Mouse (Mus musculus) myocyte (in vitro differentiated cells): ENCODE measurements at regions not wholly inside any gene's neighbourhood (a gene's known extent, or its start where the extent isn't known, plus 50 kb on each side); places are given as distances from the start of the nearest gene placed in this dataset.

ENCODE experiments used
- H3K27me3 ChIP-seq: one replicate; pipeline ENCODE4 v1.6.1; 2011; ENCODE audit not compliant: control insufficient read depth, insufficient read depth, insufficient read length
- H3K36me3 ChIP-seq: one replicate; pipeline ENCODE4 v1.6.1; 2011; ENCODE audit not compliant: control insufficient read depth, insufficient read depth
- H3K4me2 ChIP-seq: one replicate; pipeline ENCODE4 v1.6.1; 2011; ENCODE audit warnings: low read depth, control low read depth
- H3K4me3 ChIP-seq: one replicate; pipeline ENCODE4 v1.5.1; 2011; ENCODE audit warnings: mild to moderate bottlenecking, control low read depth, moderate library complexity
- H3K79me2 ChIP-seq: one replicate; pipeline ENCODE4 v1.6.1; 2011; ENCODE audit not compliant: control insufficient read depth, insufficient read depth
- H3ac ChIP-seq: one replicate; pipeline ENCODE4 v1.6.1; 2011; ENCODE audit not compliant: control insufficient read depth, insufficient read length
- CEBPB ChIP-seq: IDR thresholded peaks from 2 replicates; pipeline ENCODE4 v1.6.1; 2011; ENCODE audit warnings: mild to moderate bottlenecking, moderate library complexity; ENCODE audit not compliant: poor library complexity, insufficient read depth, severe bottlenecking
- E2F4 ChIP-seq: IDR thresholded peaks from one replicate; pipeline ENCODE4 v1.6.1; 2011; ENCODE audit warnings: mild to moderate bottlenecking, control low read depth, moderate library complexity; ENCODE audit not compliant: insufficient read depth
- MAX ChIP-seq: IDR thresholded peaks from one replicate; pipeline ENCODE4 v1.6.1; 2011; ENCODE audit warnings: low read depth, mild to moderate bottlenecking, control low read depth
- MYOD1 ChIP-seq, 3 experiments: IDR thresholded peaks; one replicate each; pipeline ENCODE4 v1.6.1; 2011; ENCODE audit warnings: control low read depth in 2 of 3, low read depth in 2 of 3, mild to moderate bottlenecking in 2 of 3, moderate library complexity in 1 of 3; ENCODE audit not compliant: insufficient read length in 2 of 3, control insufficient read depth in 1 of 3
- MYOG ChIP-seq, 3 experiments: IDR thresholded peaks; one replicate each; pipeline ENCODE4 v1.6.1; 2011; ENCODE audit warnings: control low read depth in 2 of 3, low read depth in 2 of 3, mild to moderate bottlenecking in 2 of 3; ENCODE audit not compliant: insufficient read length in 2 of 3, control insufficient read depth in 1 of 3, insufficient read depth in 1 of 3
- POLR2A ChIP-seq: IDR thresholded peaks from one replicate; pipeline ENCODE4 v1.6.1; 2011; ENCODE audit warnings: low read depth, mild to moderate bottlenecking, control low read depth, moderate library complexity; ENCODE audit not compliant: insufficient read length
- POLR2AphosphoS2 ChIP-seq: IDR thresholded peaks from one replicate; pipeline ENCODE4 v1.6.1; 2011; ENCODE audit warnings: low read depth, control low read depth; ENCODE audit not compliant: insufficient read length
- REST ChIP-seq: IDR thresholded peaks from one replicate; pipeline ENCODE4 v1.6.1; 2011; ENCODE audit warnings: mild to moderate bottlenecking, control low read depth, moderate library complexity; ENCODE audit not compliant: insufficient read depth, insufficient read length
- SRF ChIP-seq: IDR thresholded peaks from one replicate; pipeline ENCODE4 v1.6.1; 2011; ENCODE audit warnings: low read depth; ENCODE audit not compliant: control insufficient read depth, insufficient read length
- TCF12 ChIP-seq: IDR thresholded peaks from one replicate; pipeline ENCODE4 v1.6.1; 2011; ENCODE audit warnings: mild to moderate bottlenecking, control low read depth; ENCODE audit not compliant: poor library complexity, insufficient read depth, severe bottlenecking
- TCF3 ChIP-seq: IDR thresholded peaks from one replicate; pipeline ENCODE4 v1.6.1; 2011; ENCODE audit warnings: low read depth, control low read depth; ENCODE audit not compliant: insufficient read length
- USF1 ChIP-seq: IDR thresholded peaks from one replicate; pipeline ENCODE4 v1.6.1; 2011; ENCODE audit warnings: low read depth, mild to moderate bottlenecking, control low read depth, moderate library complexity

- H3K4me2 ChIP-seq, result no peak overlapping the region
- no peak for TF ChIP-seq TCF3
- TF ChIP-seq USF1, result no peak
- TF ChIP-seq E2F4, result no peak
- no peak for TF ChIP-seq POLR2AphosphoS2
- no peak for TF ChIP-seq POLR2A
- no peak for TF ChIP-seq CEBPB
- no peak for TF ChIP-seq TCF12
- no peak for TF ChIP-seq MAX
- TF ChIP-seq SRF, result no peak
- TF ChIP-seq MYOD1 (IDR thresholded peaks at IDR 0.05; ENCODE audit: control insufficient read depth in 1 of 3, insufficient read length in 2 of 3, low read depth in 2 of 3), result no peak
- H3ac ChIP-seq, result no peak overlapping the region
- no peak overlapping the region for H3K4me3 ChIP-seq
- no peaks in the 10 kb centered on the region for H3K36me3 ChIP-seq
- H3K79me2 ChIP-seq, result no peaks in the 10 kb centered on the region
- no peaks in the 10 kb centered on the region for H3K27me3 ChIP-seq
Measured at GRCm38 (mm10) chr2:84064371-84064770, 74.0 kb downstream of the Gm13691 start.

GRCm38 (mm10) chr2:84065061-84065460 lies 74.7 kb downstream of the Gm13691 start:
- Histone ChIP-seq H3K4me2 (no peak overlapping the region), H3ac (no peak overlapping the region), H3K4me3 (no peak overlapping the region), H3K36me3 (no peaks in the 10 kb centered on the region), H3K79me2 (no peaks in the 10 kb centered on the region), H3K27me3 (no peaks in the 10 kb centered on the region)
- TF ChIP-seq POLR2AphosphoS2 (no peak), TCF3 (no peak), MAX (no peak), E2F4 (no peak), MYOG (IDR thresholded peaks at IDR 0.05; ENCODE audit: control insufficient read depth in 1 of 3, insufficient read depth in 1 of 3, insufficient read length in 2 of 3, low read depth in 2 of 3) (no peak), MYOD1 (IDR thresholded peaks at IDR 0.05; ENCODE audit: control insufficient read depth in 1 of 3, insufficient read length in 2 of 3, low read depth in 2 of 3) (no peak), USF1 (no peak), REST (no peak), SRF (no peak), TCF12 (no peak), CEBPB (no peak), POLR2A (no peak)

- Histone ChIP-seq H3K4me3 (no peak overlapping the region), H3K4me2 (no peak overlapping the region), H3K27me3 (no peaks in the 10 kb centered on the region), H3K79me2 (no peaks in the 10 kb centered on the region), H3K36me3 (no peaks in the 10 kb centered on the region), H3ac (no peak overlapping the region)
- TF ChIP-seq POLR2A, result no peak
- TF ChIP-seq USF1, result no peak
- no peak for TF ChIP-seq TCF3
- TF ChIP-seq REST, result no peak
- no peak for TF ChIP-seq TCF12
- TF ChIP-seq E2F4, result no peak
- TF ChIP-seq MAX, result no peak
- no peak for TF ChIP-seq SRF
- no peak for TF ChIP-seq POLR2AphosphoS2
- no peak for TF ChIP-seq MYOD1 (IDR thresholded peaks at IDR 0.05; ENCODE audit: control insufficient read depth in 1 of 3, insufficient read length in 2 of 3, low read depth in 2 of 3)
- TF ChIP-seq CEBPB, result no peak
- no peak for TF ChIP-seq MYOG (IDR thresholded peaks at IDR 0.05; ENCODE audit: control insufficient read depth in 1 of 3, insufficient read depth in 1 of 3, insufficient read length in 2 of 3, low read depth in 2 of 3)
Measured at GRCm38 (mm10) chr2:84065749-84066148, 75.4 kb downstream of the Gm13691 start.

GRCm38 (mm10) chr2:84066151-84066693 lies 75.9 kb downstream of the Gm13691 start:
- H3K4me2 ChIP-seq, result no peak overlapping the region
- no peak overlapping the region for H3K4me3 ChIP-seq
- no peaks in the 10 kb centered on the region for H3K79me2 ChIP-seq
- H3ac ChIP-seq, result no peak overlapping the region
- TF ChIP-seq MAX, result no peak
- TF ChIP-seq POLR2AphosphoS2, result no peak
- no peak for TF ChIP-seq MYOG (IDR thresholded peaks at IDR 0.05; ENCODE audit: control insufficient read depth in 1 of 3, insufficient read depth in 1 of 3, insufficient read length in 2 of 3, low read depth in 2 of 3)
- TF ChIP-seq TCF12, result no peak
- no peak for TF ChIP-seq USF1
- TF ChIP-seq POLR2A, result no peak
- H3K36me3 ChIP-seq, result no peaks in the 10 kb centered on the region
- no peaks in the 10 kb centered on the region for H3K27me3 ChIP-seq

- no peak overlapping the region for H3K4me2 ChIP-seq
- no peaks in the 10 kb centered on the region for H3K27me3 ChIP-seq
- TF ChIP-seq CEBPB (no peak), MAX (no peak), MYOD1 (IDR thresholded peaks at IDR 0.05; ENCODE audit: control insufficient read depth in 1 of 3, insufficient read length in 2 of 3, low read depth in 2 of 3) (no peak), SRF (no peak), TCF3 (no peak), REST (no peak), POLR2AphosphoS2 (no peak), POLR2A (no peak), E2F4 (no peak), USF1 (no peak), TCF12 (no peak), MYOG (IDR thresholded peaks at IDR 0.05; ENCODE audit: control insufficient read depth in 1 of 3, insufficient read depth in 1 of 3, insufficient read length in 2 of 3, low read depth in 2 of 3) (no peak)
- H3ac ChIP-seq, result no peak overlapping the region
- no peak overlapping the region for H3K4me3 ChIP-seq
- no peaks in the 10 kb centered on the region for H3K36me3 ChIP-seq
- no peaks in the 10 kb centered on the region for H3K79me2 ChIP-seq
Measured at GRCm38 (mm10) chr2:84066785-84067526, 76.6 kb downstream of the Gm13691 start.
